Mouse (Mus musculus) midbrain, embryonic 14.5 days (tissue): ENCODE results near the gene Gm43552. TPM values are rescaled to one million over a fixed set of nuclear protein-coding genes. Genes with fewer than 3 reads are reported as not detected.

Source experiments
- ATAC-seq: fragments of 200-750 bp; cut with Nextera tagmentation; 2 replicates; pipeline ENCODE4 v1.8.0; 2017; ENCODE audit warnings: moderate number of reproducible peaks, moderate library complexity; ENCODE audit not compliant: low FRiP score, low TSS enrichment
- DNase-seq: peaks from one replicate; pipeline ENCODE4 v3.0.0-alpha.2; 2015
- H3K27ac ChIP-seq: fragments of 300-500 bp; sonication (generic); replicated peaks from 2 replicates; pipeline ENCODE4 v1.5.1; 2014; ENCODE audit warnings: mild to moderate bottlenecking, low read depth, low read length, moderate library complexity
- H3K27me3 ChIP-seq: fragments of 300-500 bp; sonication (generic); 2 replicates; pipeline ENCODE4 v1.6.1; 2014; ENCODE audit warnings: low read length, control low read depth, mixed read lengths; ENCODE audit not compliant: control insufficient read depth, insufficient read depth
- H3K36me3 ChIP-seq: fragments of 300-500 bp; sonication (generic); 2 replicates; pipeline ENCODE4 v1.6.1; 2014; ENCODE audit warnings: low read length, control low read depth; ENCODE audit not compliant: control insufficient read depth, insufficient read depth
- H3K4me1 ChIP-seq: fragments of 300-500 bp; sonication (generic); 2 replicates; pipeline ENCODE4 v1.6.1; 2014; ENCODE audit warnings: mild to moderate bottlenecking, antibody characterized with exemption, low read length, control low read depth; ENCODE audit not compliant: control insufficient read depth, insufficient read depth
- H3K4me2 ChIP-seq: fragments of 300-500 bp; sonication (generic); 2 replicates; pipeline ENCODE4 v1.6.1; 2014; ENCODE audit warnings: mild to moderate bottlenecking, low read length, moderate library complexity
- H3K4me3 ChIP-seq: fragments of 300-500 bp; sonication (generic); replicated peaks from 2 replicates; pipeline ENCODE4 v1.5.1; 2014; ENCODE audit warnings: low read depth, low read length
- H3K9ac ChIP-seq: fragments of 300-500 bp; sonication (generic); replicated peaks from 2 replicates; pipeline ENCODE4 v1.6.1; 2014; ENCODE audit warnings: mild to moderate bottlenecking, low read length, moderate library complexity
- H3K9me3 ChIP-seq: fragments of 300-500 bp; sonication (generic); 2 replicates; pipeline ENCODE4 v1.6.1; 2016; ENCODE audit warnings: low read length, control low read depth, mixed read lengths; ENCODE audit not compliant: control insufficient read depth
- WGBS: fragments of 180-500 bp; shearing (Covaris S2); extraction: QIAGEN DNeasy Blood & Tissue Kit; methylation state at CpG from one replicate; pipeline ENCODE4 v1.1.7; 2014; 5-methylcytosine and 5-hydroxymethylcytosine counted together
- polyA plus RNA-seq: library from polyadenylated mRNA; unstranded; fragments of >200 nt; fragmentation: Nextera tagmentation; extraction: Ambion mirVana; gene quantifications from 2 replicates; pipeline ENCODE4 v1.2.1, GENCODE M21; 2014

Gene Gm43552
- polyA plus RNA-seq, 1 experiment from 2014 or later, result 3.0 TPM

- H3K4me3 ChIP-seq, result no peak overlapping the region
- H3K4me2 ChIP-seq, result no peak overlapping the region
- ATAC-seq (no peak), DNase-seq (no peak)
- H3K9me3 ChIP-seq, result no peaks in the 10 kb centered on the region
- no peak overlapping the region for H3K9ac ChIP-seq
- peaks cover 10% of the 10 kb centered on the region for H3K4me1 ChIP-seq
- H3K36me3 ChIP-seq, result peaks cover 43% of the 10 kb centered on the region
- no peak overlapping the region for H3K27ac ChIP-seq
- no peaks in the 10 kb centered on the region for H3K27me3 ChIP-seq
- 80% methylated on average over 6 of the region's 6 CpGs for WGBS
Observed at GRCm38 (mm10) chr5:65387008-65387867, 105.4 kb downstream of the Gm43552 start.

GRCm38 (mm10) chr5:65385704-65386103, 106.9 kb downstream of the Gm43552 start:
- Histone ChIP-seq H3K4me3 (no peak overlapping the region), H3K27ac (no peak overlapping the region), H3K27me3 (no peaks in the 10 kb centered on the region), H3K4me2 (no peak overlapping the region), H3K4me1 (peaks cover 10% of the 10 kb centered on the region), H3K36me3 (peaks cover 43% of the 10 kb centered on the region), H3K9me3 (no peaks in the 10 kb centered on the region), H3K9ac (no peak overlapping the region)
- WGBS, result 71% methylated on average over 2 of the region's 2 CpGs
- DNase-seq (no peak), ATAC-seq (no peak)

Other genes with a start within 250 kb of the Gm43552 start
- 23.3 and 34.8 TPM in 2 replicates for gene Rfc1, start 157.2 kb downstream of the Gm43552 start, polyA plus RNA-seq
- 0.12 TPM in 2 replicates for gene Klb, start 144.5 kb downstream of the Gm43552 start, polyA plus RNA-seq
- gene Rpl9, start 101.4 kb downstream of the Gm43552 start, polyA plus RNA-seq, result 669 and 719 TPM in 2 replicates
- gene Lias, start 101.3 kb downstream of the Gm43552 start, polyA plus RNA-seq, result 61.7 and 66.2 TPM in 2 replicates
- 37.0 and 46.0 TPM in 2 replicates for gene Ugdh, start 56.9 kb downstream of the Gm43552 start, polyA plus RNA-seq
- 196 and 212 TPM in 2 replicates for gene Smim14, start 44.4 kb upstream of the Gm43552 start, polyA plus RNA-seq
- gene Ube2k, start 44.4 kb upstream of the Gm43552 start, polyA plus RNA-seq, result 155 and 182 TPM in 2 replicates
- gene Pds5a, start 205.4 kb upstream of the Gm43552 start, polyA plus RNA-seq, result 49.7 and 78.4 TPM in 2 replicates